Mouse (Mus musculus) heart, postnatal 0 days (tissue): ENCODE measurements at regions not wholly inside any gene's neighbourhood (a gene's known extent, or its start where the extent isn't known, plus 50 kb on each side); places are given as distances from the start of the nearest gene placed in this dataset.

Experiments
- ATAC-seq: fragments of 200-750 bp; cut with Nextera tagmentation; 2 replicates; pipeline ENCODE4 v1.8.0; 2017; ENCODE audit warnings: low read depth, moderate number of reproducible peaks, moderate library complexity; ENCODE audit not compliant: insufficient read depth
- DNase-seq: peaks from one replicate; pipeline ENCODE4 v3.0.0-alpha.2; 2016; ENCODE audit warnings: low spot score
- H3K27ac ChIP-seq: fragments of 300-500 bp; sonication (generic); 2 replicates; pipeline ENCODE4 v1.5.1; 2014; ENCODE audit warnings: low read depth, mild to moderate bottlenecking
- H3K27me3 ChIP-seq: fragments of 300-500 bp; sonication (generic); 2 replicates; pipeline ENCODE4 v1.6.1; 2014; ENCODE audit warnings: low read length, mixed read lengths; ENCODE audit not compliant: control insufficient read depth, insufficient read depth
- H3K36me3 ChIP-seq: fragments of 300-500 bp; sonication (generic); replicated peaks from 2 replicates; pipeline ENCODE4 v1.6.1; 2014; ENCODE audit warnings: low read length, mixed read lengths; ENCODE audit not compliant: control insufficient read depth, insufficient read depth
- H3K4me1 ChIP-seq: fragments of 300-500 bp; sonication (generic); 2 replicates; pipeline ENCODE4 v1.6.1; 2014; ENCODE audit warnings: antibody characterized with exemption; ENCODE audit not compliant: control insufficient read depth, insufficient read depth
- H3K4me2 ChIP-seq: fragments of 300-500 bp; sonication (generic); 2 replicates; pipeline ENCODE4 v1.6.1; 2014; ENCODE audit warnings: low read depth, mild to moderate bottlenecking, low read length, moderate library complexity
- H3K4me3 ChIP-seq: fragments of 300-500 bp; sonication (generic); 2 replicates; pipeline ENCODE4 v1.5.1; 2014; ENCODE audit warnings: low read depth, low read length
- H3K9ac ChIP-seq: fragments of 300-500 bp; sonication (generic); replicated peaks from 2 replicates; pipeline ENCODE4 v1.6.1; 2014; ENCODE audit warnings: low read depth, low read length, mixed read lengths
- H3K9me3 ChIP-seq: fragments of 300-500 bp; sonication (generic); replicated peaks from 2 replicates; pipeline ENCODE4 v1.6.1; 2016; ENCODE audit warnings: low read length; ENCODE audit not compliant: control insufficient read depth
- CTCF ChIP-seq: IDR thresholded peaks from 2 replicates; pipeline ENCODE4 v1.5.1; 2016; ENCODE audit warnings: antibody characterized with exemption, control low read depth, low read depth
- EP300 ChIP-seq: IDR thresholded peaks from 2 replicates; pipeline ENCODE4 v1.6.1; 2016; ENCODE audit warnings: antibody characterized with exemption, low read depth
- WGBS: fragments of 180-500 bp; shearing (Covaris S2); extraction: QIAGEN DNeasy Blood & Tissue Kit; methylation state at CpG from one replicate; pipeline ENCODE4 v1.1.7; 2014; 5-methylcytosine and 5-hydroxymethylcytosine counted together

DNA sequence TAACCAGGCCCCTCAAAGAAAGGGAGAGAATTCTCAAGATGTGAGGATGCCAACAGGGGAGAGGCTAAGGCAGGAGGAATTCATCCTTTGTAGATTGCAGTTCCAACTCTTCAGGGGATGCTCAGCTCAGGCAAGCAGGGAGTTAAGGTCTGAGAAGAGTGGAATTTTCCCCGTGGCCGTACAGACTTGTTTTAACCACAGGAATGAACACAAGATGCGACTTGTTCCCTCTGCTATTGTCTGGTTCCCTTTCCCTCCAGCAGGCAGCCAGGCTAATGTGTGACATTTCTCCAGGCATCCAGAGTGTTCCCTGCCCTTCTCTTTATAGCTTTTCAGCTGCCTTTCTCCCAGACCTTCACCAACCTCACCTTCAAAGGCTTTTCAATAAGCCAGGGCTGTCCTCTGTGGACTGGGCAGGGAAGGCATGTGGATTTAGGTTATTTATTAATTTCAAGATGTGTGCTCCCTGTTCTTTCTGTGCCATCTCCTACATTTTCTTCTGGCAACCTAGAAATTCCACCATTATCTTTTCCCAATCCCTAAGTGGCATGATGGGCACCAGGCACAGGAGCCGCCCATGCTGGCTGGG lies 198.6 kb upstream of the Camk1g start:
- H3K27me3 ChIP-seq: no peaks in the 10 kb centered on the region
- 58% methylated on average over 4 of the region's 4 CpGs for WGBS
- H3K9me3 ChIP-seq: no peaks in the 10 kb centered on the region
- H3K4me3 ChIP-seq: no peak overlapping the region
- no peaks in the 10 kb centered on the region for H3K4me1 ChIP-seq
- TF ChIP-seq EP300 (no peak), CTCF (no peak)
- DNase-seq: no peak
- H3K27ac ChIP-seq: no peak overlapping the region
- ATAC-seq: no peak
- no peaks in the 10 kb centered on the region for H3K36me3 ChIP-seq
- no peak overlapping the region for H3K4me2 ChIP-seq
- no peak overlapping the region for H3K9ac ChIP-seq

DNA sequence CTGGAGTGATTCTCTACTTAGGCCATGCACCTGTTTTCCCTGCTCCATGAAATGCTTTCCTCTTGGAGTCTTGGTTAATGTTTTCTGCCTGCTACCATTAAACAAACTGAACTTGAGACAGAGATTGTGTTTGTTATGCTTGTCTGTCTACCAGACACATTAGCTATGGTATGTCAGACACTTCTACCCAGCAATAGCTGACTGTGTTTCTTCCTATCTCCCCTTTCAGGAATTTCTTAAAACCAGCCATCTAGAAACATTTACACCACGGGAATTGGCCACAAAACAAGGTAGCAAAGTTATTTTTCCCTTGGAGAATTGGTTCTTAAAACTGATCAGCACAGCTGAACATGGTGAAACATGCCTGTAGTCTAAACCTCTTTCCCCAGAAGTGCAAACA lies 197.1 kb upstream of the Camk1g start:
- no peak overlapping the region for H3K4me2 ChIP-seq
- ATAC-seq (no peak), DNase-seq (no peak)
- H3K4me3 ChIP-seq: no peak overlapping the region
- no peaks in the 10 kb centered on the region for H3K36me3 ChIP-seq
- no peak for TF ChIP-seq CTCF
- TF ChIP-seq EP300: no peak
- H3K27me3 ChIP-seq: no peaks in the 10 kb centered on the region
- no peak overlapping the region for H3K9ac ChIP-seq
- H3K27ac ChIP-seq: no peak overlapping the region
- no peaks in the 10 kb centered on the region for H3K4me1 ChIP-seq
- 40% methylated on average over 1 of the region's 1 CpGs for WGBS
- H3K9me3 ChIP-seq: no peaks in the 10 kb centered on the region

DNA sequence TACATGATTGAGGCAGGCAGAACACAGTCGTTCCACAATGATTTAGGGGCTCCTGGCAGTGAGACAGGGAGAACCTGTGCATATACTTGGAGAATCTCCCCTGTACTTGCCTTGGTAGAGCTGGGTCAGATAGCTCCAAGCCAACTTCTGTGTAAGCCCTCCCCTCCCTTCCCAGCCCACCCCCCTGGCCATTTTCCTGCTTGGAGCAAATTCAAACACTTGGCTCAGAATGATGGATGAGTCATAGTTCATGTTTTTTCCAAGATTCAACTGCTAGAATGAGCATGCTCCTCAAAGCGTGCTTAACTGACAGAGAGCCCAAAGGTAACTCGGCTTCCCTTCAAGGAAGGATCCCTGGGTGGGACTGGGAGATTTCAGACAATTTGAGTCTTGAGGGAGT lies 194.1 kb upstream of the Camk1g start:
- WGBS: 62% methylated on average over 3 of the region's 3 CpGs
- H3K27ac ChIP-seq: no peak overlapping the region
- no peaks in the 10 kb centered on the region for H3K4me1 ChIP-seq
- H3K4me2 ChIP-seq: no peak overlapping the region
- H3K27me3 ChIP-seq: no peaks in the 10 kb centered on the region
- ATAC-seq (no peak), DNase-seq (no peak)
- no peaks in the 10 kb centered on the region for H3K36me3 ChIP-seq
- no peak overlapping the region for H3K9ac ChIP-seq
- no peak overlapping the region for H3K4me3 ChIP-seq
- no peak for TF ChIP-seq EP300
- TF ChIP-seq CTCF: no peak
- H3K9me3 ChIP-seq: no peaks in the 10 kb centered on the region

DNA sequence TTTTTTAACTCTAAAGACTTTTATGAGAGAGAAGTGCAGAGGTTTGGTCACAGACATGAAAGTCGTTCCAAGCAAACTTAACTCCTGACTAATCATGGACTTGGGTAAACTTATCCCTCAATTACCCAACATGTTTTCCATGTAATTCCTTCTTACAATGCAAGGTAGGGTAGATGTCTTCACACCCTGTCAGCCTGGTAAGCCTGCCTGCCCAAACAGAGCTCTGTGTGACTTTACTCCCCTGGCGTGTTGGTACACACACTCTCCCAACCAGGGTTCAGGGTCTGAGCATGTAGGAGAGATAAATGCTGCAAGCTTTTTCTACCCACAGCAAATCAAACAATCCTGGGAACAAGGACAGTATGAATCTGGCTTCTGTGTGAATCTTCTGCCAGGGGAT lies 192.1 kb upstream of the Camk1g start:
- no peak overlapping the region for H3K9ac ChIP-seq
- no peak overlapping the region for H3K27ac ChIP-seq
- H3K4me2 ChIP-seq: no peak overlapping the region
- no peak for ATAC-seq
- no peaks in the 10 kb centered on the region for H3K36me3 ChIP-seq
- 80% methylated on average over 2 of the region's 2 CpGs for WGBS
- no peaks in the 10 kb centered on the region for H3K4me1 ChIP-seq
- H3K9me3 ChIP-seq: no peaks in the 10 kb centered on the region
- DNase-seq: no peak
- TF ChIP-seq CTCF (no peak), EP300 (no peak)
- H3K27me3 ChIP-seq: no peaks in the 10 kb centered on the region
- H3K4me3 ChIP-seq: no peak overlapping the region

DNA sequence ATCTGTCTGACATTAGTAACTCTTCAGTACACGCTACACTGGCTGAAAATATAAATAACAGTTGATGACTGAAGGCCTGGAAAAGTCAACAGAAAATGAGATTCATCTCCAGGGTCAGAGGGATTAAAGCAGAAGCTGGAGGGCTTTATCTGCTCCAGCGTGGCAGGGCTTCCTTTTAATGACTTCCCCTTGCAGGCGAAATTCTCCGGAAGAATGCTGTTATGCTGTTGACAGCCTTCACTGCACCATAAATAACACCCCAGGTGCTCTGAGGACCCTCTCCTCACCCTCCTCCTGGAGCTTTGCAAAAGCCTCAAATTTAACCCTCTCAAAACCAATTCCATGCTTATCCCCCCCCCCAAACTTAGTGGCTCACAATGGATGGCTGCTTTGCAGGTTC lies 188.0 kb upstream of the Camk1g start:
- Histone ChIP-seq H3K4me1 (no peaks in the 10 kb centered on the region), H3K9me3 (no peaks in the 10 kb centered on the region), H3K36me3 (no peaks in the 10 kb centered on the region), H3K9ac (no peak overlapping the region), H3K4me2 (no peak overlapping the region), H3K27ac (no peak overlapping the region), H3K4me3 (no peak overlapping the region), H3K27me3 (no peaks in the 10 kb centered on the region)
- 13% methylated on average over 4 of the region's 4 CpGs for WGBS
- ATAC-seq: no peak
- TF ChIP-seq EP300 (no peak), CTCF (no peak)
- DNase-seq: no peak

DNA sequence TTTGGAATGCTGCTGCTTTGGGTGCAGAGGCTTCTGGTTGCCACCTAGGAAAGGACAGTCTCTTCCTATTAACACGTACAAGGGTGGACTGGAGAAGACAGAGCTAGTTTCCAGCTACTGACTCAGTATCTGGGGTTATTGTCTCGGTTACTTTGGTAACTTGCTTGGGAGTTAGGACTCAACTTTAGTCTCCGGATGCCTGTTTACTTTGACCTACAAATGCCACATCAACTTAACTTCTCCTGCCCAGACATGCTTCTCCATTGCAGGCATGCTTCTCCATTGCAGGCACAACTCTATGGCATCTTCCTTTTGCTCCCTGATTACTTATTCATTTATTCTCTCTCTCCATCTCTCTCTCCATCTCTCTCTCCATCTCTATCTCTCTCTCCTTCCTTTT lies 184.6 kb upstream of the Camk1g start:
- H3K9ac ChIP-seq: no peak overlapping the region
- DNase-seq: no peak
- no peaks in the 10 kb centered on the region for H3K27me3 ChIP-seq
- no peak for ATAC-seq
- TF ChIP-seq EP300 (no peak), CTCF (no peak)
- no peak overlapping the region for H3K4me2 ChIP-seq
- H3K27ac ChIP-seq: no peak overlapping the region
- H3K36me3 ChIP-seq: no peaks in the 10 kb centered on the region
- WGBS: 78% methylated on average over 3 of the region's 3 CpGs
- no peaks in the 10 kb centered on the region for H3K4me1 ChIP-seq
- no peak overlapping the region for H3K4me3 ChIP-seq
- no peaks in the 10 kb centered on the region for H3K9me3 ChIP-seq
